Mouse (Mus musculus): ENCODE results near the gene Ikzf2. TPM values are rescaled to one million over a fixed set of nuclear protein-coding genes. Genes with fewer than 3 reads are reported as not detected.

The Ikzf2 gene
- polyA plus RNA-seq, 1 experiment from 2014 or later, result 3.2 TPM

GRCm38 (mm10) chr1:69629513-69629912, 57.5 kb downstream of the Ikzf2 start:
- H3K9me3 ChIP-seq, result no peaks in the 10 kb centered on the region
- no peaks in the 10 kb centered on the region for H3K4me1 ChIP-seq
- no peak overlapping the region for H3K9ac ChIP-seq
- ATAC-seq (ENCODE audit: insufficient number of reproducible peaks, low FRiP score, low TSS enrichment, low read depth), result no peak
- H3K36me3 ChIP-seq, result no peaks in the 10 kb centered on the region
- H3K4me3 ChIP-seq, result no peak overlapping the region
- WGBS, result 61% methylated on average over 8 of the region's 8 CpGs
- no peak overlapping the region for H3K27ac ChIP-seq
- H3K4me2 ChIP-seq, result no peak overlapping the region
- H3K27me3 ChIP-seq, result no peaks in the 10 kb centered on the region

GRCm38 (mm10) chr1:69612076-69612475, 75.0 kb downstream of the Ikzf2 start:
- no peak for ATAC-seq (ENCODE audit: insufficient number of reproducible peaks, low FRiP score, low TSS enrichment, low read depth)
- Histone ChIP-seq H3K4me1 (peaks cover 11% of the 10 kb centered on the region; the same call in 1 of the 2 replicates), H3K9me3 (no peaks in the 10 kb centered on the region), H3K4me3 (no peak overlapping the region), H3K36me3 (no peaks in the 10 kb centered on the region), H3K9ac (no peak overlapping the region), H3K27ac (no peak overlapping the region), H3K4me2 (no peak overlapping the region), H3K27me3 (no peaks in the 10 kb centered on the region)
- WGBS, result 79% methylated on average over 5 of the region's 5 CpGs

- Histone ChIP-seq H3K27ac (no peak overlapping the region), H3K9me3 (no peaks in the 10 kb centered on the region), H3K4me1 (peaks cover 11% of the 10 kb centered on the region; the same call in 1 of the 2 replicates), H3K4me2 (no peak overlapping the region), H3K27me3 (no peaks in the 10 kb centered on the region), H3K9ac (no peak overlapping the region), H3K4me3 (no peak overlapping the region), H3K36me3 (no peaks in the 10 kb centered on the region)
- ATAC-seq (ENCODE audit: insufficient number of reproducible peaks, low FRiP score, low TSS enrichment, low read depth), result no peak
- 55% methylated on average over 4 of the region's 4 CpGs for WGBS
Observed at GRCm38 (mm10) chr1:69611204-69611725, 75.8 kb downstream of the Ikzf2 start.

- Histone ChIP-seq H3K4me3 (no peak overlapping the region), H3K9me3 (no peaks in the 10 kb centered on the region), H3K4me2 (no peak overlapping the region), H3K4me1 (peaks cover 11% of the 10 kb centered on the region; the same call in 1 of the 2 replicates), H3K36me3 (no peaks in the 10 kb centered on the region), H3K27me3 (no peaks in the 10 kb centered on the region), H3K9ac (no peak overlapping the region), H3K27ac (no peak overlapping the region)
- 31% methylated on average over 7 of the region's 7 CpGs for WGBS
- no peak for ATAC-seq (ENCODE audit: insufficient number of reproducible peaks, low FRiP score, low TSS enrichment, low read depth)
Observed at GRCm38 (mm10) chr1:69610791-69611190, 76.3 kb downstream of the Ikzf2 start.

- no peak for ATAC-seq (ENCODE audit: insufficient number of reproducible peaks, low FRiP score, low TSS enrichment, low read depth)
- Histone ChIP-seq H3K27ac (no peak overlapping the region), H3K9me3 (no peaks in the 10 kb centered on the region), H3K4me3 (no peak overlapping the region), H3K4me2 (no peak overlapping the region), H3K9ac (no peak overlapping the region), H3K27me3 (no peaks in the 10 kb centered on the region), H3K36me3 (no peaks in the 10 kb centered on the region), H3K4me1 (peaks cover 11% of the 10 kb centered on the region; the same call in 1 of the 2 replicates)
- WGBS, result 78% methylated on average over 5 of the region's 5 CpGs
Observed at GRCm38 (mm10) chr1:69608846-69609245, 78.2 kb downstream of the Ikzf2 start.

- H3K4me2 ChIP-seq, result no peak overlapping the region
- H3K27me3 ChIP-seq, result no peaks in the 10 kb centered on the region
- ATAC-seq (ENCODE audit: insufficient number of reproducible peaks, low FRiP score, low TSS enrichment, low read depth), result no peak
- WGBS, result 72% methylated on average over 1 of the region's 1 CpGs
- no peak overlapping the region for H3K27ac ChIP-seq
- no peak overlapping the region for H3K4me3 ChIP-seq
- H3K9me3 ChIP-seq, result no peaks in the 10 kb centered on the region
- peaks cover 11% of the 10 kb centered on the region; the same call in 1 of the 2 replicates for H3K4me1 ChIP-seq
- H3K36me3 ChIP-seq, result no peaks in the 10 kb centered on the region
- H3K9ac ChIP-seq, result no peak overlapping the region
Observed at GRCm38 (mm10) chr1:69606844-69607243, 80.2 kb downstream of the Ikzf2 start.

- Histone ChIP-seq H3K27me3 (no peaks in the 10 kb centered on the region), H3K27ac (no peak overlapping the region), H3K9me3 (no peaks in the 10 kb centered on the region), H3K4me3 (no peak overlapping the region), H3K9ac (no peak overlapping the region), H3K4me2 (no peak overlapping the region), H3K36me3 (no peaks in the 10 kb centered on the region), H3K4me1 (0 out of 2 replicates have a peak, but pooled peaks cover 2% of the 10 kb centered on the region)
- no peak for ATAC-seq (ENCODE audit: insufficient number of reproducible peaks, low FRiP score, low TSS enrichment, low read depth)
- 45% methylated on average over 3 of the region's 3 CpGs for WGBS
Observed at GRCm38 (mm10) chr1:69604213-69604612, 82.8 kb downstream of the Ikzf2 start.

- no peaks in the 10 kb centered on the region for H3K27me3 ChIP-seq
- no peak overlapping the region for H3K4me3 ChIP-seq
- H3K9me3 ChIP-seq, result no peaks in the 10 kb centered on the region
- ATAC-seq (ENCODE audit: insufficient number of reproducible peaks, low FRiP score, low TSS enrichment, low read depth), result no peak
- H3K9ac ChIP-seq, result no peak overlapping the region
- H3K27ac ChIP-seq, result no peak overlapping the region
- no peaks in the 10 kb centered on the region for H3K36me3 ChIP-seq
- H3K4me1 ChIP-seq, result no peaks in the 10 kb centered on the region
- 65% methylated on average over 1 of the region's 1 CpGs for WGBS
- H3K4me2 ChIP-seq, result no peak overlapping the region
Observed at GRCm38 (mm10) chr1:69600954-69601353, 86.1 kb downstream of the Ikzf2 start.

GRCm38 (mm10) chr1:69599074-69599772, 87.8 kb downstream of the Ikzf2 start:
- 80% methylated on average over 12 of the region's 12 CpGs for WGBS

GRCm38 (mm10) chr1:69591889-69592288, 95.2 kb downstream of the Ikzf2 start:
- Histone ChIP-seq H3K27me3 (peaks cover 3% of the 10 kb centered on the region; the same call in 1 of the 2 replicates), H3K4me2 (peak overlapping the region; percentile 36), H3K36me3 (no peaks in the 10 kb centered on the region), H3K27ac (no peak overlapping the region), H3K4me3 (0 out of 2 replicates have a peak overlapping the region, but pooled peaks have one; percentile 1), H3K4me1 (peaks cover 11% of the 10 kb centered on the region), H3K9me3 (no peaks in the 10 kb centered on the region), H3K9ac (no peak overlapping the region)
- 7% methylated on average over 6 of the region's 6 CpGs for WGBS
- no peak for ATAC-seq (ENCODE audit: insufficient number of reproducible peaks, low FRiP score, low TSS enrichment, low read depth)

More at GRCm38 (mm10) chr1:69599074-69599772, 87.8 kb downstream of the Ikzf2 start:
- Histone ChIP-seq H3K27me3 (0 out of 2 replicates have a peak, but pooled peaks cover 3% of the 10 kb centered on the region), H3K9ac (no peak overlapping the region), H3K27ac (no peak overlapping the region), H3K4me3 (no peak overlapping the region), H3K4me1 (no peaks in the 10 kb centered on the region), H3K36me3 (no peaks in the 10 kb centered on the region), H3K4me2 (no peak overlapping the region), H3K9me3 (no peaks in the 10 kb centered on the region)
- no peak for ATAC-seq (ENCODE audit: insufficient number of reproducible peaks, low FRiP score, low TSS enrichment, low read depth)

- WGBS, result 8% methylated on average over 7 of the region's 7 CpGs
- 0 out of 2 replicates have a peak overlapping the region, but pooled peaks have one; percentile 1 for H3K4me3 ChIP-seq
- H3K27me3 ChIP-seq, result peaks cover 3% of the 10 kb centered on the region; the same call in 1 of the 2 replicates
- H3K36me3 ChIP-seq, result no peaks in the 10 kb centered on the region
- peaks cover 11% of the 10 kb centered on the region for H3K4me1 ChIP-seq
- no peaks in the 10 kb centered on the region for H3K9me3 ChIP-seq
- no peak overlapping the region for H3K9ac ChIP-seq
- ATAC-seq (ENCODE audit: insufficient number of reproducible peaks, low FRiP score, low TSS enrichment, low read depth), result no peak
- H3K27ac ChIP-seq, result no peak overlapping the region
- H3K4me2 ChIP-seq, result peak overlapping the region; percentile 36
Observed at GRCm38 (mm10) chr1:69591328-69591801, 95.7 kb downstream of the Ikzf2 start.

- Histone ChIP-seq H3K9me3 (no peaks in the 10 kb centered on the region), H3K4me1 (no peaks in the 10 kb centered on the region), H3K4me3 (no peak overlapping the region), H3K27me3 (no peaks in the 10 kb centered on the region), H3K27ac (no peak overlapping the region), H3K9ac (no peak overlapping the region), H3K4me2 (no peak overlapping the region), H3K36me3 (no peaks in the 10 kb centered on the region)
- no peak for ATAC-seq (ENCODE audit: insufficient number of reproducible peaks, low FRiP score, low TSS enrichment, low read depth)
- WGBS, result 73% methylated on average over 2 of the region's 2 CpGs
Observed at GRCm38 (mm10) chr1:69585546-69585945, 101.5 kb downstream of the Ikzf2 start.
